Mouse (Mus musculus): ENCODE data around the gene Snx17. TPM values are rescaled to one million over a fixed set of nuclear protein-coding genes. Genes with fewer than 3 reads are reported as not detected.
A peak's percentile ranks its signal among the peaks of the same experiment; 100 is the strongest.

Snx17 gene
- polyA plus RNA-seq, 1 experiment from 2014 or later = 122 TPM

GRCm38 (mm10) chr5:31199893-31200292 lies 6.9 kb downstream of the Snx17 start:
- H3K4me2 ChIP-seq (ENCODE audit: low read length) = no peak overlapping the region
- peaks cover 45% of the 10 kb centered on the region for H3K36me3 ChIP-seq (ENCODE audit: insufficient read depth, low read length)
- TF ChIP-seq CTCF (IDR thresholded peaks at IDR 0.05; ENCODE audit: low read depth) = peak; percentile 62
- H3K4me3 ChIP-seq (replicated peaks; ENCODE audit: low read depth, low read length) = no peak overlapping the region
- DNase-seq (ENCODE audit: low spot score) = peak; percentile 76
- 66% methylated on average over 9 of the region's 9 CpGs for WGBS
- 0 out of 2 replicates have a peak, but pooled peaks cover 3% of the 10 kb centered on the region for H3K9me3 ChIP-seq (replicated peaks; ENCODE audit: low read length)
- H3K4me1 ChIP-seq (replicated peaks; ENCODE audit: insufficient read depth, low read length) = peaks cover 9% of the 10 kb centered on the region; the same call in 1 of the 2 replicates
- no peaks in the 10 kb centered on the region for H3K27me3 ChIP-seq (ENCODE audit: insufficient read depth, low read length)
- H3K27ac ChIP-seq = no peak overlapping the region
- ATAC-seq (replicated peaks; ENCODE audit: low FRiP score, low read depth) = no peak
- H3K9ac ChIP-seq (ENCODE audit: low read depth, low read length) = 0 out of 2 replicates have a peak overlapping the region, but pooled peaks have one; percentile 29

- Histone ChIP-seq H3K4me1 (replicated peaks; ENCODE audit: insufficient read depth, low read length) (peaks cover 9% of the 10 kb centered on the region; the same call in 1 of the 2 replicates), H3K4me2 (ENCODE audit: low read length) (0 out of 2 replicates have a peak overlapping the region, but pooled peaks have one; percentile 9), H3K4me3 (replicated peaks; ENCODE audit: low read depth, low read length) (no peak overlapping the region), H3K9me3 (replicated peaks; ENCODE audit: low read length) (0 out of 2 replicates have a peak, but pooled peaks cover 3% of the 10 kb centered on the region), H3K27ac (no peak overlapping the region), H3K27me3 (ENCODE audit: insufficient read depth, low read length) (no peaks in the 10 kb centered on the region), H3K9ac (ENCODE audit: low read depth, low read length) (0 out of 2 replicates have a peak overlapping the region, but pooled peaks have one; percentile 29), H3K36me3 (ENCODE audit: insufficient read depth, low read length) (peaks cover 45% of the 10 kb centered on the region)
- no peak for TF ChIP-seq CTCF (IDR thresholded peaks at IDR 0.05; ENCODE audit: low read depth)
- DNase-seq (ENCODE audit: low spot score) (no peak), ATAC-seq (replicated peaks; ENCODE audit: low FRiP score, low read depth) (no peak; the same call in 1 of the 2 replicates)
- 83% methylated on average over 27 of the region's 27 CpGs for WGBS
Measured at GRCm38 (mm10) chr5:31200327-31200768, 7.3 kb downstream of the Snx17 start.

- no peak for TF ChIP-seq CTCF (IDR thresholded peaks at IDR 0.05; ENCODE audit: low read depth)
- Histone ChIP-seq H3K4me1 (replicated peaks; ENCODE audit: insufficient read depth, low read length) (peaks cover 9% of the 10 kb centered on the region; the same call in 1 of the 2 replicates), H3K4me3 (replicated peaks; ENCODE audit: low read depth, low read length) (peak overlapping the region; percentile 82), H3K4me2 (ENCODE audit: low read length) (peak overlapping the region; percentile 71), H3K27me3 (ENCODE audit: insufficient read depth, low read length) (no peaks in the 10 kb centered on the region), H3K9ac (ENCODE audit: low read depth, low read length) (peak overlapping the region; percentile 86), H3K36me3 (ENCODE audit: insufficient read depth, low read length) (peaks cover 44% of the 10 kb centered on the region), H3K27ac (peak overlapping the region; percentile 92), H3K9me3 (replicated peaks; ENCODE audit: low read length) (0 out of 2 replicates have a peak, but pooled peaks cover 3% of the 10 kb centered on the region)
- 8% methylated on average over 13 of the region's 13 CpGs for WGBS
- no peak for ATAC-seq (replicated peaks; ENCODE audit: low FRiP score, low read depth)
- no peak for DNase-seq (ENCODE audit: low spot score)
Measured at GRCm38 (mm10) chr5:31201042-31201741, 8.2 kb downstream of the Snx17 start.

GRCm38 (mm10) chr5:31201742-31202590 lies 8.9 kb downstream of the Snx17 start, which contains the start of gene Zfp513:
Gene Zfp513, minus strand, starts transcription at chr5:31202303.
- Histone ChIP-seq H3K36me3 (ENCODE audit: insufficient read depth, low read length) (peaks cover 38% of the 10 kb centered on the region), H3K27ac (peak within 1 kb of the TSS; percentile 92), H3K9ac (ENCODE audit: low read depth, low read length) (peak within 1 kb of the TSS; percentile 86), H3K27me3 (ENCODE audit: insufficient read depth, low read length) (no peaks in the 10 kb centered on the region), H3K4me1 (replicated peaks; ENCODE audit: insufficient read depth, low read length) (peaks cover 9% of the 10 kb centered on the region; the same call in 1 of the 2 replicates), H3K9me3 (replicated peaks; ENCODE audit: low read length) (0 out of 2 replicates have a peak, but pooled peaks cover 3% of the 10 kb centered on the region), H3K4me2 (ENCODE audit: low read length) (peak within 1 kb of the TSS; percentile 71), H3K4me3 (replicated peaks; ENCODE audit: low read depth, low read length) (peak within 1 kb of the TSS; percentile 82)
- under 1% methylated on average over 53 of the region's 53 CpGs for WGBS
- peak; percentile 100 for DNase-seq (ENCODE audit: low spot score)
- ATAC-seq (replicated peaks; ENCODE audit: low FRiP score, low read depth) = peak; percentile 95
- TF ChIP-seq CTCF (IDR thresholded peaks at IDR 0.05; ENCODE audit: low read depth) = no peak

- Histone ChIP-seq H3K4me3 (replicated peaks; ENCODE audit: low read depth, low read length) (no peak overlapping the region; the same call in 1 of the 2 replicates), H3K4me1 (replicated peaks; ENCODE audit: insufficient read depth, low read length) (peaks cover 9% of the 10 kb centered on the region; the same call in 1 of the 2 replicates), H3K4me2 (ENCODE audit: low read length) (peak overlapping the region; percentile 71), H3K9me3 (replicated peaks; ENCODE audit: low read length) (0 out of 2 replicates have a peak, but pooled peaks cover 3% of the 10 kb centered on the region), H3K27ac (peak overlapping the region; percentile 92), H3K36me3 (ENCODE audit: insufficient read depth, low read length) (peaks cover 37% of the 10 kb centered on the region), H3K9ac (ENCODE audit: low read depth, low read length) (peak overlapping the region; percentile 59), H3K27me3 (ENCODE audit: insufficient read depth, low read length) (no peaks in the 10 kb centered on the region)
- DNase-seq (ENCODE audit: low spot score) (no peak), ATAC-seq (replicated peaks; ENCODE audit: low FRiP score, low read depth) (no peak)
- TF ChIP-seq CTCF (IDR thresholded peaks at IDR 0.05; ENCODE audit: low read depth) = no peak
- 86% methylated on average over 7 of the region's 7 CpGs for WGBS
Measured at GRCm38 (mm10) chr5:31202933-31203332, 9.9 kb downstream of the Snx17 start.

GRCm38 (mm10) chr5:31203866-31204265 lies 10.8 kb downstream of the Snx17 start:
- Histone ChIP-seq H3K36me3 (ENCODE audit: insufficient read depth, low read length) (peaks cover 28% of the 10 kb centered on the region), H3K9ac (ENCODE audit: low read depth, low read length) (no peak overlapping the region)
- 91% methylated on average over 2 of the region's 2 CpGs for WGBS

More at GRCm38 (mm10) chr5:31203866-31204265, 10.8 kb downstream of the Snx17 start:
- no peak for ATAC-seq (replicated peaks; ENCODE audit: low FRiP score, low read depth)
- no peak overlapping the region for H3K4me2 ChIP-seq (ENCODE audit: low read length)
- no peaks in the 10 kb centered on the region for H3K27me3 ChIP-seq (ENCODE audit: insufficient read depth, low read length)
- no peak overlapping the region for H3K4me3 ChIP-seq (replicated peaks; ENCODE audit: low read depth, low read length)
- no peak for DNase-seq (ENCODE audit: low spot score)
- 0 out of 2 replicates have a peak, but pooled peaks cover 3% of the 10 kb centered on the region for H3K9me3 ChIP-seq (replicated peaks; ENCODE audit: low read length)
- no peak overlapping the region for H3K27ac ChIP-seq
- no peak for TF ChIP-seq CTCF (IDR thresholded peaks at IDR 0.05; ENCODE audit: low read depth)
- H3K4me1 ChIP-seq (replicated peaks; ENCODE audit: insufficient read depth, low read length) = peaks cover 9% of the 10 kb centered on the region; the same call in 1 of the 2 replicates

Data from kidney, postnatal 0 days (tissue).